ENCODE assay signal across 9 mouse cellular contexts in genomic region chr5:142982046-142982801, GRCm38 (mm10). TPM values are rescaled to one million over a fixed set of nuclear protein-coding genes. Genes with fewer than 3 reads are reported as not detected.
DNase-seq lines count a peak whose midpoint lies in the region; TF ChIP-seq lines count a peak whose summit lies in the region.
"Had no signal": no experiment of that assay in that cellular context is flagged by ENCODE, and none has a peak within 500 bp of the region (broad histone marks: within the 10 kb centered on the region; RNA-seq: fewer than 3 reads in every experiment).

No protein-coding gene starts in this region.

- no peak overlapping the region for H3K9ac ChIP-seq in heart, adult 2 months (ENCODE audit: low read depth, low read length)
- H3K9ac ChIP-seq: stomach, embryonic 15.5 days had no signal

- no peaks in the 10 kb centered on the region for H3K79me2 ChIP-seq in heart, adult 2 months (replicated peaks; ENCODE audit: control insufficient read depth, insufficient read depth, low read length)

- H3K36me3 ChIP-seq in heart, adult 2 months (ENCODE audit: control insufficient read depth, insufficient read depth, low read length), result no peaks in the 10 kb centered on the region
- H3K36me3 ChIP-seq in heart, embryonic 10.5 days, result no peaks in the 10 kb centered on the region
- H3K36me3 ChIP-seq: stomach, embryonic 15.5 days had no signal

- H3K27ac ChIP-seq in heart, adult 2 months, result peak overlapping the region; percentile 36
- H3K27ac ChIP-seq in heart, embryonic 10.5 days, result peak overlapping the region; percentile 80
- H3K27ac ChIP-seq: stomach, embryonic 15.5 days had no signal

- DNase-seq in heart, adult 2 months, result peak in 1 of 2 experiments; percentile 55
- DNase-seq in heart, postnatal 36 days, result no peak
- no peak for DNase-seq in heart, embryonic 10.5 days (ENCODE audit: low spot score)
- DNase-seq in kidney, adult 9 months, result peak; percentile 58
- peak; percentile 66 for DNase-seq in lung, postnatal 10 days
- no peak for DNase-seq in left cerebral cortex, postnatal 4 days
- no peak for DNase-seq in right cerebral cortex, postnatal 4 days
- no peak for DNase-seq in thymus, postnatal 10 days (ENCODE audit: low spot score in 2 of 2)

- no peaks in the 10 kb centered on the region for H3K9me3 ChIP-seq in heart, embryonic 10.5 days
- H3K9me3 ChIP-seq: stomach, embryonic 15.5 days had no signal

- 0 out of 2 replicates have a peak, but pooled peaks have one; percentile 43 for TF ChIP-seq EP300 in heart, adult 2 months (IDR thresholded peaks at IDR 0.05; ENCODE audit: insufficient read depth, low read depth, low read length)

- peaks cover 6% of the 10 kb centered on the region for H3K4me1 ChIP-seq in heart, adult 2 months (ENCODE audit: control insufficient read depth, insufficient read depth, low read length)
- H3K4me1 ChIP-seq in heart, embryonic 10.5 days, result peaks cover 17% of the 10 kb centered on the region
- H3K4me1 ChIP-seq: stomach, embryonic 15.5 days had no signal

- WGBS in heart, adult 2 months, result 39% methylated on average over 16 of the region's 16 CpGs
- 59% methylated on average over 16 of the region's 16 CpGs for WGBS in heart, embryonic 10.5 days

- no peaks in the 10 kb centered on the region; the same call in 1 of the 2 replicates for H3K27me3 ChIP-seq in heart, adult 2 months (ENCODE audit: control insufficient read depth, insufficient read depth, low read length)
- no peaks in the 10 kb centered on the region for H3K27me3 ChIP-seq in heart, embryonic 10.5 days (ENCODE audit: insufficient read depth, poor library complexity, severe bottlenecking)
- H3K27me3 ChIP-seq: stomach, embryonic 15.5 days had no signal

- TF ChIP-seq POLR2A in heart, adult 2 months (IDR thresholded peaks at IDR 0.05; ENCODE audit: insufficient read depth, low read depth, low read length), result no peak

- no peak for TF ChIP-seq CTCF in heart, adult 2 months (IDR thresholded peaks at IDR 0.05)

- H3K4me3 ChIP-seq in heart, adult 2 months, result no peak overlapping the region
- no peak overlapping the region for H3K4me3 ChIP-seq in heart, embryonic 10.5 days
- H3K4me3 ChIP-seq: stomach, embryonic 15.5 days had no signal

- intact Hi-C loops in heart, adult 2 months (cut with DNase I), result no loop called here
- intact Hi-C loops in heart, postnatal 36 days (cut with DNase I), result no loop called here
- intact Hi-C loops in left cerebral cortex, postnatal 4 days (cut with DNase I), result no loop called here

RNA-seq across cellular contexts. Expression of gene Fscn1, which starts 22.1 kb away (rescaled TPM):
- 10 to 100 TPM; 18.7 to 22.5 TPM for total RNA-seq in heart, adult 2 months (2021)
- polyA plus RNA-seq in heart, adult 2 months (2012; rRNA removed), result 37.0 and 47.7 TPM in 2 replicates
- 10 to 100 TPM; 26.5 to 37.6 TPM for total RNA-seq in heart, postnatal 36 days (2021)
- 254 and 329 TPM in 2 replicates for polyA plus RNA-seq in heart, embryonic 10.5 days (2016; fragmentation: Nextera tagmentation; extraction: Ambion mirVana)
- 100 to 1,000 TPM; 530 to 553 TPM for total RNA-seq in left cerebral cortex, postnatal 4 days (2021)

Comparison
In these comparisons a context has a peak if more than half of its experiments do, and no peak if none do; other contexts are left out.
1. DNase-seq: peak in kidney, adult 9 months (single experiment) and lung, postnatal 10 days (single experiment); none in heart, postnatal 36 days (0 of 2), heart, embryonic 10.5 days (single experiment), left cerebral cortex, postnatal 4 days (single experiment), right cerebral cortex, postnatal 4 days (single experiment) and thymus, postnatal 10 days (0 of 2).
2. RNA of gene Fscn1, which starts 22.1 kb away (total RNA-seq): 530 to 553 TPM in left cerebral cortex, postnatal 4 days; 26.5 to 37.6 TPM in heart, postnatal 36 days and 18.7 to 22.5 TPM in heart, adult 2 months; every median in the first group is over 10 times any median in the second.